Mouse (Mus musculus): ENCODE results near the gene Lrp2. TPM values are rescaled to one million over a fixed set of nuclear protein-coding genes. Genes with fewer than 3 reads are reported as not detected.

Gene Lrp2
- total and polyA plus RNA-seq, 3 experiments = 0.01 TPM; not detected in 2

DNA sequence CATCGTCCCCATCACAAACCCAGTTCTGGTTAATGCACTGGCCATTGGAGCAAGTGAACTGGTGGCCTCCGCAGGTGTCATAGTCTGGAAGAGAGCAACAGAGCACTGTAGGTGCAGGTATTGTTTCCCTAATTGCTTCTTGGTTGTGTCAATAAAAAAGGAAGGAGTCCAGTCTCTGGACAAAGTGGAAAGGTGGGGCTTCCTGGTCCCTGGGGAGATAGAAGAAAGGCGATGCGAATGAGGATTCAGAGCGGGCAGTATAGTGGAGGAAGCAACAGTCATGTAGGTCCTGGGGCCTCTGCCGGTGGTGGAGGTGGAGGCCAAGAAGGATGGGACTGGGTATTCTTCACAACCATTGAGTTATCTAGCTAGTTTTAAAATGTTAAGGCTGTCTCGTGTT, 49.8 kb downstream of the Lrp2 start:
- Histone ChIP-seq H3K4me1 (ENCODE audit: control insufficient read depth in 1 of 2, insufficient read depth in 2 of 2, low read length in 2 of 2) (no peaks in the 10 kb centered on the region), H3K9ac (ENCODE audit: control insufficient read depth, low read depth, low read length, poor library complexity, severe bottlenecking) (no peak overlapping the region), H3K9me3 (replicated peaks; ENCODE audit: insufficient read depth, low read length) (no peaks in the 10 kb centered on the region), H3K4me3 (ENCODE audit: control insufficient read depth in 1 of 2, insufficient read depth in 1 of 2, low read depth in 2 of 2, low read length in 2 of 2) (no peak overlapping the region), H3K27ac (ENCODE audit: control insufficient read depth, low read depth, low read length) (no peak overlapping the region), H3K79me2 (ENCODE audit: control insufficient read depth, insufficient read depth, low read length, poor library complexity) (no peaks in the 10 kb centered on the region), H3K27me3 (ENCODE audit: control insufficient read depth in 1 of 2, insufficient read depth in 2 of 2, low read length in 2 of 2) (no peaks in the 10 kb centered on the region), H3K36me3 (ENCODE audit: control insufficient read depth in 1 of 2, insufficient read depth in 2 of 2, low read length in 2 of 2) (no peaks in the 10 kb centered on the region)
- no peak for DNase-seq (ENCODE audit: low read depth, low spot score)
- TF ChIP-seq ZKSCAN1 (IDR thresholded peaks at IDR 0.05; ENCODE audit: low read depth, low read length) = no peak
- TF ChIP-seq TBP (IDR thresholded peaks at IDR 0.05; ENCODE audit: low read depth, low read length) = no peak
- TF ChIP-seq MXI1 (IDR thresholded peaks at IDR 0.05; ENCODE audit: low read depth, low read length) = no peak
- TF ChIP-seq RAD21 (IDR thresholded peaks at IDR 0.05; ENCODE audit: low read depth, low read length) = no peak
- no peak for TF ChIP-seq E2F4 (IDR thresholded peaks at IDR 0.05; ENCODE audit: borderline replicate concordance, low read depth, low read length)
- TF ChIP-seq CTCF (IDR thresholded peaks at IDR 0.05 in 2 of 3, conservative IDR thresholded peaks at IDR 0.05 in 1 of 3; ENCODE audit: control insufficient read depth in 1 of 3, insufficient read depth in 1 of 3, low read depth in 2 of 3, low read length in 3 of 3, poor library complexity in 1 of 3, severe bottlenecking in 1 of 3) = no peak
- no peak for TF ChIP-seq POLR2AphosphoS2 (IDR thresholded peaks at IDR 0.05; ENCODE audit: low read length)
- TF ChIP-seq POLR2A (IDR thresholded peaks at IDR 0.05; ENCODE audit: control insufficient read depth in 1 of 2, insufficient read depth in 1 of 2, low read depth in 1 of 2, low read length in 2 of 2, poor library complexity in 1 of 2) = no peak
- TF ChIP-seq KAT2A (conservative IDR thresholded peaks at IDR 0.05; ENCODE audit: low read depth, low read length) = no peak
- no peak for TF ChIP-seq SIN3A (IDR thresholded peaks at IDR 0.05; ENCODE audit: low read length)
- no peak for TF ChIP-seq ETS1 (IDR thresholded peaks at IDR 0.05; ENCODE audit: low read depth, low read length)
- no peak for TF ChIP-seq MEF2A (IDR thresholded peaks at IDR 0.05; ENCODE audit: extremely low read depth, insufficient replicate concordance, low read depth, low read length, poor library complexity, severe bottlenecking)
- no peak for TF ChIP-seq MAFK (IDR thresholded peaks at IDR 0.05; ENCODE audit: borderline replicate concordance, low read depth, low read length)
- TF ChIP-seq GATA1 (IDR thresholded peaks at IDR 0.05; ENCODE audit: low read depth, low read length) = no peak
- TF ChIP-seq ZNF384 (IDR thresholded peaks at IDR 0.05; ENCODE audit: low read depth, low read length) = no peak
- no peak for TF ChIP-seq UBTF (IDR thresholded peaks at IDR 0.05; ENCODE audit: borderline replicate concordance, insufficient read depth, low read depth, low read length)
- no peak for TF ChIP-seq MAX (IDR thresholded peaks at IDR 0.05; ENCODE audit: low read length)

- H3K4me1 ChIP-seq (ENCODE audit: control insufficient read depth in 1 of 2, insufficient read depth in 2 of 2, low read length in 2 of 2) = no peaks in the 10 kb centered on the region
- no peak overlapping the region for H3K4me3 ChIP-seq (ENCODE audit: control insufficient read depth in 1 of 2, insufficient read depth in 1 of 2, low read depth in 2 of 2, low read length in 2 of 2)
- no peaks in the 10 kb centered on the region for H3K36me3 ChIP-seq (ENCODE audit: control insufficient read depth in 1 of 2, insufficient read depth in 2 of 2, low read length in 2 of 2)
- DNase-seq (ENCODE audit: low read depth, low spot score) = no peak
- TF ChIP-seq HCFC1 (IDR thresholded peaks at IDR 0.05; ENCODE audit: low read depth, low read length) (no peak), USF2 (IDR thresholded peaks at IDR 0.05; ENCODE audit: borderline replicate concordance in 1 of 2, insufficient read depth in 1 of 2, low read depth in 1 of 2, low read length in 2 of 2) (no peak), ZNF384 (IDR thresholded peaks at IDR 0.05; ENCODE audit: low read depth, low read length) (no peak), POLR2AphosphoS2 (IDR thresholded peaks at IDR 0.05; ENCODE audit: low read length) (no peak), MEF2A (IDR thresholded peaks at IDR 0.05; ENCODE audit: extremely low read depth, insufficient replicate concordance, low read depth, low read length, poor library complexity, severe bottlenecking) (no peak), TCF12 (IDR thresholded peaks at IDR 0.05; ENCODE audit: low read depth, low read length) (no peak), ETS1 (IDR thresholded peaks at IDR 0.05; ENCODE audit: low read depth, low read length) (no peak), USF1 (IDR thresholded peaks at IDR 0.05; ENCODE audit: low read depth, low read length) (no peak), CHD2 (IDR thresholded peaks at IDR 0.05; ENCODE audit: low read length) (no peak), SMC3 (IDR thresholded peaks at IDR 0.05; ENCODE audit: low read depth, low read length) (no peak), TAL1 (IDR thresholded peaks at IDR 0.05; ENCODE audit: low read length) (no peak), E2F4 (IDR thresholded peaks at IDR 0.05; ENCODE audit: borderline replicate concordance, low read depth, low read length) (no peak), MYB (IDR thresholded peaks at IDR 0.05; ENCODE audit: low read depth, low read length) (no peak), GATA1 (IDR thresholded peaks at IDR 0.05; ENCODE audit: low read depth, low read length) (no peak), NELFE (IDR thresholded peaks at IDR 0.05; ENCODE audit: low read depth, low read length) (no peak), POLR2A (IDR thresholded peaks at IDR 0.05; ENCODE audit: control insufficient read depth in 1 of 2, insufficient read depth in 1 of 2, low read depth in 1 of 2, low read length in 2 of 2, poor library complexity in 1 of 2) (no peak), MAZ (IDR thresholded peaks at IDR 0.05; ENCODE audit: low read depth, low read length) (no peak)
- no peak overlapping the region for H3K9ac ChIP-seq (ENCODE audit: control insufficient read depth, low read depth, low read length, poor library complexity, severe bottlenecking)
- no peak overlapping the region for H3K27ac ChIP-seq (ENCODE audit: control insufficient read depth, low read depth, low read length)
- H3K79me2 ChIP-seq (ENCODE audit: control insufficient read depth, insufficient read depth, low read length, poor library complexity) = no peaks in the 10 kb centered on the region
- H3K27me3 ChIP-seq (ENCODE audit: control insufficient read depth in 1 of 2, insufficient read depth in 2 of 2, low read length in 2 of 2) = no peaks in the 10 kb centered on the region
- H3K9me3 ChIP-seq (replicated peaks; ENCODE audit: insufficient read depth, low read length) = no peaks in the 10 kb centered on the region
Measured at GRCm38 (mm10) chr2:69531528-69532055, 54.3 kb downstream of the Lrp2 start.

Data from MEL (cell line).